Mouse (Mus musculus) liver, adult 2 months (tissue): ENCODE data around the gene Smc6. TPM values are rescaled to one million over a fixed set of nuclear protein-coding genes. Genes with fewer than 3 reads are reported as not detected.

ENCODE experiments used
- DNase-seq: peaks from one replicate; pipeline ENCODE4 v3.0.0-alpha.2; 2011; ENCODE audit warnings: low read depth, low spot score; ENCODE audit errors: extremely low read depth
- H3K27ac ChIP-seq: fragments of 200-500 bp; replicated peaks from 2 replicates; pipeline ENCODE4 v1.5.1; 2012; ENCODE audit warnings: low read depth, mild to moderate bottlenecking, control low read depth, inconsistent platforms, low read length; ENCODE audit not compliant: insufficient read depth
- H3K27me3 ChIP-seq: fragments of 200-500 bp; 2 replicates; pipeline ENCODE4 v1.6.1; 2012; ENCODE audit warnings: mild to moderate bottlenecking, moderate library complexity, low read length, inconsistent platforms; ENCODE audit not compliant: control insufficient read depth, insufficient read depth
- H3K36me3 ChIP-seq: fragments of 200-500 bp; 2 replicates; pipeline ENCODE4 v1.6.1; 2012; ENCODE audit warnings: low read length, inconsistent platforms; ENCODE audit not compliant: control insufficient read depth, insufficient read depth
- H3K4me1 ChIP-seq: fragments of 200-500 bp; 2 replicates; pipeline ENCODE4 v1.6.1; 2011; ENCODE audit warnings: low read length; ENCODE audit not compliant: control insufficient read depth, insufficient read depth
- H3K4me3 ChIP-seq: fragments of 200-500 bp; 2 replicates; pipeline ENCODE4 v1.5.1; 2011; ENCODE audit warnings: low read depth, mild to moderate bottlenecking, control low read depth, low read length, moderate library complexity; ENCODE audit not compliant: insufficient read depth
- H3K79me2 ChIP-seq: fragments of 200-500 bp; 2 replicates; pipeline ENCODE4 v1.6.1; 2012; ENCODE audit warnings: inconsistent platforms, mild to moderate bottlenecking, low read length, moderate library complexity; ENCODE audit not compliant: control insufficient read depth, insufficient read depth
- H3K9ac ChIP-seq: fragments of 200-500 bp; 2 replicates; pipeline ENCODE4 v1.6.1; 2012; ENCODE audit warnings: low read depth, mild to moderate bottlenecking, control low read depth, inconsistent platforms, low read length
- CTCF ChIP-seq: fragments of 200-500 bp; IDR thresholded peaks from 2 replicates; pipeline ENCODE4 v1.5.1; 2011; ENCODE audit warnings: low read depth, low read length, control low read depth
- POLR2A ChIP-seq: fragments of 200-500 bp; IDR thresholded peaks from 2 replicates; pipeline ENCODE4 v1.6.1; 2011; ENCODE audit warnings: low read length, control low read depth; ENCODE audit not compliant: insufficient read depth; ENCODE audit errors: extremely low read depth
- WGBS: fragments of 180-500 bp; shearing (Covaris S2); methylation state at CpG from one replicate; pipeline ENCODE4 v1.1.7; 2018; 5-methylcytosine and 5-hydroxymethylcytosine counted together
- polyA plus RNA-seq: library from polyadenylated mRNA; depleted of rRNA; stranded (reverse); fragments of >200 nt; gene quantifications from 2 replicates; pipeline ENCODE4 v1.2.3, GENCODE M21; 2012
- total RNA-seq: library from RNA; depleted of rRNA; stranded (reverse); fragments of >200 nt; gene quantifications from 2 replicates; pipeline ENCODE4 v1.2.3, GENCODE M21; 2014

Gene Smc6
- total and polyA plus RNA-seq, 2 experiments, result 2.1 to 22.7 TPM

DNA sequence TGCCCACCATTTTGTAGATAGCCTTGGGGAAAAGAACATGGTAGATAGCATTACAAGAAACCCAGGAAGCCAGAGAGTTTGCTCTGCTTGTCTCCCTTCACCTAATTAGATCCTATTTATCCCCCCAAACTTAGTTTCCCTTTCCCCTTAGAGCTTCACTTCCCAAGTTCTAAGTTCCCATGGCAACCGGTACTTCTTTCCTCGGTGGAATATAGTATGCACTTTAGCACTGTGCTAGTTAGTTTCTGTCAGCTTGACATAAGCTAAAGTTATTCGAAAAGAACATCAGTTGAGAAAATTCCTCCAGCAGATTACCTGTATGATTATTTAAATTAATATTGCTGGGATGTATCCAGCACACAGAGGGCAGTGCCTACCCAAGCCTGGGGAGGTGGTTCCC lies 60.8 kb downstream of the Smc6 start:
- no peak for TF ChIP-seq POLR2A
- no peak for TF ChIP-seq CTCF
- no peak overlapping the region for H3K27ac ChIP-seq
- H3K79me2 ChIP-seq, result no peaks in the 10 kb centered on the region
- no peaks in the 10 kb centered on the region for H3K4me1 ChIP-seq
- WGBS, result 86% methylated on average over 3 of the region's 3 CpGs
- H3K9ac ChIP-seq, result no peak overlapping the region
- H3K4me3 ChIP-seq, result no peak overlapping the region
- H3K36me3 ChIP-seq, result no peaks in the 10 kb centered on the region
- DNase-seq, result no peak
- H3K27me3 ChIP-seq, result no peaks in the 10 kb centered on the region

DNA sequence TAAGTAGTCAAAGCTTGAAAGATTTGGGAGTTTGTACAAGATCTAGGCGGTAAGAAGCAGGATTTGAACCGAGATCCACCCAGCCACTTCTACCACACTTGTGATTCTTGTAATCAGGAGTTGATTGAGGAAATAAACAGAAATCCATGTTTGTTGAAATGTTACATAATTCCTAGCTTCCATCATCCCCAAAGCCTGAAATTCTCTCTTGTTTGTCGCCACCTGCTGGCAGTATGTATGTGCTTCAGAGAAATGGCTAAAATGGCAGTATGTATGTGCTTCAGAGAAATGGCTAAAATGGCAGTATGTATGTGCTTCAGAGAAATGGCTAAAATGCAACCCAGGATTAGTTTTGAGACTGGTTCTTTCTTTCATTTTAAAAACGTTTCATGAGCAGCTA lies 71.2 kb downstream of the Smc6 start:
- Histone ChIP-seq H3K4me3 (no peak overlapping the region), H3K27ac (no peak overlapping the region), H3K79me2 (no peaks in the 10 kb centered on the region), H3K36me3 (no peaks in the 10 kb centered on the region), H3K4me1 (no peaks in the 10 kb centered on the region), H3K27me3 (no peaks in the 10 kb centered on the region), H3K9ac (no peak overlapping the region)
- DNase-seq, result peak; percentile 68
- TF ChIP-seq CTCF (peak; percentile 31; the same call in 1 of the 2 replicates), POLR2A (no peak)
- WGBS, result 25% methylated on average over 4 of the region's 4 CpGs

DNA sequence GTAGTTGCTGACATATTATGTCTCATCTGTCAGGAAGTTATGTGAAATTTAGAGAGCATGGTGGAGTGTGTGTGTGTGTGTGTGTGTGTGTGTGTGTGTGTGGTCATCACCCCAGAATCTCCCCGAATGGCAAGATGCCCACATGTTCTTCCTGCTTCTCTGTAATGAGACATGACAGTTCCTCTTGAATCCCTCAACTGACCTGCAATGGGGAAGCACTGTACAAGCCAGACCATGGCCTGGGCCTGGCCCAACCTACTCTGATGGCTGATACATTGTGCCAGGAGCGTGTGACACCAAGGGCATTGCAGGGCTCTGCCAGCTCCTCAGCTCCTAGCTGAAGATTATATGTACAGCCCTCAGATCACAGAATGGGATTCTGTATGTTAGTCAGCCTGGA lies 72.6 kb downstream of the Smc6 start:
- no peak for TF ChIP-seq POLR2A
- TF ChIP-seq CTCF, result no peak
- WGBS, result 94% methylated on average over 2 of the region's 2 CpGs

GRCm38 (mm10) chr12:11342020-11342600 lies 76.4 kb downstream of the Smc6 start:
- no peaks in the 10 kb centered on the region for H3K36me3 ChIP-seq
- H3K27me3 ChIP-seq, result no peaks in the 10 kb centered on the region
- no peak for DNase-seq
- H3K9ac ChIP-seq, result no peak overlapping the region
- H3K4me3 ChIP-seq, result no peak overlapping the region
- no peaks in the 10 kb centered on the region for H3K4me1 ChIP-seq
- H3K79me2 ChIP-seq, result no peaks in the 10 kb centered on the region
- TF ChIP-seq POLR2A (no peak), CTCF (no peak)
- no peak overlapping the region for H3K27ac ChIP-seq
- 70% methylated on average over 6 of the region's 6 CpGs for WGBS

More for the DNA sequence above, 72.6 kb downstream of the Smc6 start:
- H3K4me3 ChIP-seq, result no peak overlapping the region
- H3K9ac ChIP-seq, result no peak overlapping the region
- H3K27ac ChIP-seq, result no peak overlapping the region
- H3K79me2 ChIP-seq, result no peaks in the 10 kb centered on the region
- no peak for DNase-seq
- no peaks in the 10 kb centered on the region for H3K36me3 ChIP-seq
- H3K4me1 ChIP-seq, result no peaks in the 10 kb centered on the region
- H3K27me3 ChIP-seq, result no peaks in the 10 kb centered on the region

- Histone ChIP-seq H3K79me2 (no peaks in the 10 kb centered on the region), H3K9ac (no peak overlapping the region), H3K27me3 (no peaks in the 10 kb centered on the region), H3K4me1 (no peaks in the 10 kb centered on the region), H3K27ac (no peak overlapping the region), H3K36me3 (no peaks in the 10 kb centered on the region), H3K4me3 (no peak overlapping the region)
- 69% methylated on average over 2 of the region's 2 CpGs for WGBS
- no peak for TF ChIP-seq CTCF
- no peak for TF ChIP-seq POLR2A
- DNase-seq, result no peak
Measured at GRCm38 (mm10) chr12:11345963-11346362, 80.3 kb downstream of the Smc6 start.

DNA sequence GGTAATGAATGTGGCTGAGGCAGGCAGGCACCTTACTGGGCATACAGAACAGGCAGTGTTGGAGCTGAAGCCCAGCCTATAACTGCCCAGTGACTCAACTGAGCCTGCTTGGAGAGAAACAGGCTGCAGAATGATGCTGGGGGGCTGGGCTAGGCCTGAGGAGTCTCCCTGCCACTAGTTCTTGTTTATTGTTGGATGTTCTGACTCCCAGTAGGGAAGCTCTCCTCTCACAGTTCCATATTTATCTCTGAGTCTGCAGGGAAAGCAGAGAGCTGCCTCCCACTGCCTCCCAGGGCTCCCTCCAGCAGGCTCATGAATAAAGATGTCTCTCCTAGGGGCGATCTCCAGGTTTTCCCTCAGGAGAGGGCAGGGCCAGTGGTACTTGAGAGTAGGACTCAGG lies 82.7 kb downstream of the Smc6 start:
- Histone ChIP-seq H3K4me1 (no peaks in the 10 kb centered on the region), H3K27me3 (no peaks in the 10 kb centered on the region), H3K79me2 (no peaks in the 10 kb centered on the region), H3K27ac (no peak overlapping the region), H3K4me3 (no peak overlapping the region), H3K9ac (no peak overlapping the region), H3K36me3 (no peaks in the 10 kb centered on the region)
- 7% methylated on average over 1 of the region's 1 CpGs for WGBS
- no peak for DNase-seq
- TF ChIP-seq POLR2A (no peak), CTCF (no peak)
